Mouse (Mus musculus): Measurements from ENCODE around the gene Nccrp1. TPM values are rescaled to one million over a fixed set of nuclear protein-coding genes. Genes with fewer than 3 reads are reported as not detected.
"Not testable (repeated sequence)": the region's sequence is repeated elsewhere in the genome, so short reads cannot be mapped to it uniquely, and the experiment has no call there.

The Nccrp1 gene
- polyA plus RNA-seq, 1 experiment from 2014 or later, result not detected

DNA sequence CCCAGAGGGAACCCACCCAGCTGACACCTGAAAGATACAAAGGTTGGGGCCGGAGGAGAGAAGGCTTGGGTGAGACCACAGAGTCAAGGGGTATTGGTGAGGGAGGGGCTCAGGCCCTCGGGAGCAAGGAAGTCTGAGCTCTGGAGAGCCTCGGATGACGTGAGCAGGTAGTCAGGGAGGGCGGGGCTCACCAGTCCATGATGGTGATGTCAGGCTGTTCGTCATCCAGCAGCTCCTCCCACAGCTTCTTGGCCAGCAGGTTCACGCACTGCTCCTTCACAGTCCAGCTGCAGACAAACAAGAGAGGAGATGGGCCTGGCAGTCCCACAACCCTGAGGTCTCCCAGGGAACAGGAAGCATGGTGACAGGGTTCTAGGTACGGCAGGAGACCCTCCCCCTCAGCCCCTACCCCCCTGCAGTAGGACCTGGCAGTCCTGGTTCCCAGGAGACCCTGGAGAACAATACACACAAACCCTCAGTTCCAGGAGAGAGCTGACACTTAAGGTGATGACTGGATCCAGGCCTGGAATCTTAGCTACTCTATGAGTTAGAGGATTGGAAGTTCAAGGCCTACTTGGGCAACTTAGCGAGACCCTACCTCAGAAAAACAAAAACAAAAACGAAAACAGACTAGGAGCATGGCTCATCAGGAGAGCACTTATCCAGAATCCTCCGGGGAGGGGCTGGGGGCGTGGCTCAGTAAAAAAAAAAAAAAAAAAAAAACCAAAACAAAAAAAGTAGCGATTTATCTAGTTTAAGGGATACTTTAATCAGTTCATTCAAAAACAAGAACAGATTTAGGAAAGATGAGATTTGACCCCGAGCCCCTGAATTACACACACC, 1.8 kb downstream of the Nccrp1 start:
- peaks cover 37% of the 10 kb centered on the region for H3K27me3 ChIP-seq
- H3K4me3 ChIP-seq, result no peak overlapping the region
- H3K9ac ChIP-seq, result no peak overlapping the region
- 30% methylated on average over 14 of the region's 14 CpGs for WGBS
- H3K27ac ChIP-seq, result no peak overlapping the region
- no peaks in the 10 kb centered on the region for H3K9me3 ChIP-seq
- no peaks in the 10 kb centered on the region for H3K36me3 ChIP-seq
- no peak overlapping the region for H3K4me2 ChIP-seq
- peak; percentile 12; the same call in 1 of the 2 replicates for ATAC-seq (ENCODE audit: borderline replicate concordance, extremely low read depth, low FRiP score, low TSS enrichment)
- peaks cover 14% of the 10 kb centered on the region for H3K4me1 ChIP-seq

DNA sequence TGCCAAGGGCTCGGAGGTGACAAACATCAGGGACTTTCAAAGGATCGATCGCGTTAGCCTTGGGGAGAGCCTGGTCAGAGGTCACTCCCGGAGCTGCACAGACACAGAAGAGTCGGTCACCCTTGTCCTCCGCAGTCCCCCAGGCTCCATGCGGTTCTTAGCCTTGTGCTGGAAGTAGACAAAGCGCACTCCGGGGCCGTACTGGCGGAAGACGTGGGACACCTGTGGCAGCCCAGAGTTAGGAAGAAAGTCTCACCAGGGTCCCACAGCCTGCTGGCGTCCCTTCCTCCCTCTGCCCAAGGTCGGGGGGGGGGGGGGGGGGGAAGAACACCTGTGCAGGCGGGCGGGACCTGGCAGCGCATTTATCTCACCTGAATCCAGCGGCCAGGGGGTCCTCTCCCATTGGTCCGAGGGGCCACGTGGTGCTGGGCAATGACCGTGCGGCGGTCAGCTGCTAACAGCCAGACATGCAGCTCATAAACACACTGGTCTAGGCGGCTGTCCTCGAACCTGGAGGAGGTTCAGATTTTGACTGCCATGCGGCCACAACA, 2.9 kb downstream of the Nccrp1 start:
- no peak for ATAC-seq (ENCODE audit: borderline replicate concordance, extremely low read depth, low FRiP score, low TSS enrichment)
- Histone ChIP-seq H3K4me2 (peak overlapping the region; percentile 54), H3K4me1 (peaks cover 14% of the 10 kb centered on the region), H3K36me3 (no peaks in the 10 kb centered on the region), H3K4me3 (peak overlapping the region; percentile 19), H3K9me3 (no peaks in the 10 kb centered on the region), H3K27ac (no peak overlapping the region), H3K27me3 (peaks cover 37% of the 10 kb centered on the region), H3K9ac (0 out of 2 replicates have a peak overlapping the region, but pooled peaks have one; percentile 7)
- WGBS, result 4% methylated on average over 25 of the region's 27 CpGs

DNA sequence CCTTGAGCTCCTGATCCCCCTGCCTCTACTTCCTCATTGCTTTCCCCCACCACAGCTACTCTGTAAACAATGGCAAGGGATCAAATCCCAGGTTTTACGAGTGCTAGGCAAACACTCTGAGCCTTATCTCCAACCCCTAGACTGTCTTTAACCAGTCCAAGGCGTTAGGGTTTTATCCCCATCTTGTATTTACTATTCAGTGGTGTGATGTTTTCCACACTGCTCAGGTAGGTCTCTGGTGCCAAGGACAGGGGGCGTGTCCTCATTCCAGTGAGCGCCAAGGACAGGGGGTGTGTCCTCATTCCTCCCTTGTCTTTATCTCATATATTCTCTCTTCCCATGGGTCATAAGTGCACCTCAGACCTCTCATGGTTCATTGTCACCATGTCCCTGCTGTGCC, 6.5 kb downstream of the Nccrp1 start, which contains the start of gene Sycn:
Gene Sycn, plus strand, starts transcription at position 360 of the 400 bp plus-strand sequence.
- no peak within 1 kb of the TSS for H3K27ac ChIP-seq
- H3K4me2 ChIP-seq, result no peak within 1 kb of the TSS
- peaks cover 14% of the 10 kb centered on the region for H3K27me3 ChIP-seq
- ATAC-seq (ENCODE audit: borderline replicate concordance, extremely low read depth, low FRiP score, low TSS enrichment), result no peak
- WGBS, result 50% methylated on average over 4 of the region's 4 CpGs
- H3K9ac ChIP-seq, result no peak within 1 kb of the TSS
- no peaks in the 10 kb centered on the region for H3K9me3 ChIP-seq
- no peaks in the 10 kb centered on the region for H3K36me3 ChIP-seq
- no peaks in the 10 kb centered on the region; the same call in 1 of the 2 replicates for H3K4me1 ChIP-seq
- no peak within 1 kb of the TSS for H3K4me3 ChIP-seq

DNA sequence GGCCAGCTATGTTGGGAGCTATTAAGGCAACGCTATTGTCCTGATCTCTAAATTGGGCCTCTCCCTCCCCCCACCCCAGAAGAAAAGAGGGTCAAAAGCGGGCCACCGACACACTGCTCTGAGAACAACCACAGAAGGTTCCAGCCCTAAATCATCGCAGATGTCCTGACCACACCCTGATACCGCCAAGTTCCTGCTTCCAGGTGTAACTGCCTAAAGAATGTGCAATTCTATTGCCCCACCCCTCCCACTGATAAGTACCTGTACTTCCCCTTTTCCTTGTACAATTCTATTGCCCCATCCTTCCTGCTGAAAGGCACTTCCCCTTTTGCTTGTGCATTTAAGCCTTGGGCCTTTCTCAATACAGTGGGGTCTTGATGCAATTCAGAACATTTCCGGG, 8.2 kb downstream of the Nccrp1 start:
- H3K9ac ChIP-seq; H3K4me1 ChIP-seq; H3K4me3 ChIP-seq; H3K4me2 ChIP-seq; H3K36me3 ChIP-seq; ATAC-seq (ENCODE audit: borderline replicate concordance, extremely low read depth, low FRiP score, low TSS enrichment); H3K9me3 ChIP-seq; H3K27ac ChIP-seq; H3K27me3 ChIP-seq: not testable (repeated sequence)
- WGBS, result 83% methylated on average over 6 of the region's 6 CpGs

DNA sequence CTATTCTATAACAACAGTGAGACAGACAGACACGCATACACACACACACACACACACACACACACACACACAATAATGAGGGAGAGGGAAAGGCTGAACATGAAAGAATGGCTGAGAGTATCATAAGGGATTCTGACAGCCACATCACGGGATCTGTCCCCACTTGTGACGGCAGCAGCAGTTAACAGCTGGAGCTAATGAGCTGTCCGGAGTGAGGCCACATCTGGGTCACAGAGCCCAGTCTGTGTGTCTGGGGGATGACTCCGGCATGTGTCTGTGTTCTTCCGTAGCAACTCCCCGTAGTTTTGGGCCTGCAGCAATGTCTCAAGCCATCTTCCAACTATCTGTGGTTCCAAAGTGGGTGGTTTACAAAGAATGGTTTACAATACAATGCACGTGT, 15.0 kb downstream of the Nccrp1 start:
- Histone ChIP-seq H3K4me1 (peaks cover 4% of the 10 kb centered on the region; the same call in 1 of the 2 replicates), H3K36me3 (no peaks in the 10 kb centered on the region), H3K27ac (no peak overlapping the region), H3K27me3 (no peaks in the 10 kb centered on the region), H3K4me2 (no peak overlapping the region), H3K9ac (no peak overlapping the region), H3K4me3 (no peak overlapping the region), H3K9me3 (no peaks in the 10 kb centered on the region)
- 49% methylated on average over 8 of the region's 8 CpGs for WGBS
- ATAC-seq (ENCODE audit: borderline replicate concordance, extremely low read depth, low FRiP score, low TSS enrichment), result peak; percentile 80; the same call in 1 of the 2 replicates

DNA sequence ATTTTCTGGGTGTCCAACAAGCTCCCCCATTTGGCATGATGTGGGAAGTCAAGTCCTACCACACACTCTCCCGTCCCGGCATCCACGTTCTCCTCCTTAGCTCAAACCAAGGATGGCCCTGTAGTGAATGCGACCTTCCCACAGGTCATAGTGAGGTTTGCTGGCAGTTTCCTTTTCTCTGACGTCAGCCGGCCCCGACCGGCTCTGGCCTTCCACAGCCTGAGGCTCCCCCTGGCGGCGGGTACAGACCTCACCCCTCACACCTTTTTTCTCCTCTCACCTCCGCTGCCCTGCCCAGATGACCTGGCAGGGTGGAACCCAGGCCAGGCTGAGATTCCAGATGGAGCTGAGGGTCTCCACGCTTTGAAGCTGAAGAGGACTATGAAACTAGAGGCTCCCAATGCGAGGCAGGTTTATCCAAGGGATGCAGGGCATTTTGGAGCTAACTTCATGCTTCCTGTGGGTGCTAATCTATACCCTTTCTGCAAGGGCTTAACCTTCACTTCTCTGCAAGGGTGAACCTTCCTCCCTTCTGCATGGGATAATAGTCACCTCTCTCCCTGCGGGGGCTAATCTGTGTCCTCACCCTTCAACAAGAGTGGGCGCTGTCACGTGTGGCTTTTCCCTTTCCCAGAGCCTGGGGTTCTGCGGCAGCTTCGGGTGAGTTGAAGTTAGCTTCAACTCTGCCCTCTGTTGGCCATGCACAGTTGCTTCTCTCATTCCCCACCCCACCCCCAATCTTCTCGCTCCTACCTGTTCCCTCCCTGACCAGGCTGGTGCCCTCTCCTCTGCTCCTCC, 18.9 kb downstream of the Nccrp1 start:
- WGBS, result 7% methylated on average over 19 of the region's 19 CpGs
- Histone ChIP-seq H3K36me3 (no peaks in the 10 kb centered on the region), H3K4me2 (no peak overlapping the region), H3K9ac (no peak overlapping the region), H3K4me1 (peaks cover 4% of the 10 kb centered on the region; the same call in 1 of the 2 replicates), H3K4me3 (no peak overlapping the region), H3K9me3 (no peaks in the 10 kb centered on the region), H3K27ac (no peak overlapping the region), H3K27me3 (no peaks in the 10 kb centered on the region)
- ATAC-seq (ENCODE audit: borderline replicate concordance, extremely low read depth, low FRiP score, low TSS enrichment), result peak; percentile 59; the same call in 1 of the 2 replicates

DNA sequence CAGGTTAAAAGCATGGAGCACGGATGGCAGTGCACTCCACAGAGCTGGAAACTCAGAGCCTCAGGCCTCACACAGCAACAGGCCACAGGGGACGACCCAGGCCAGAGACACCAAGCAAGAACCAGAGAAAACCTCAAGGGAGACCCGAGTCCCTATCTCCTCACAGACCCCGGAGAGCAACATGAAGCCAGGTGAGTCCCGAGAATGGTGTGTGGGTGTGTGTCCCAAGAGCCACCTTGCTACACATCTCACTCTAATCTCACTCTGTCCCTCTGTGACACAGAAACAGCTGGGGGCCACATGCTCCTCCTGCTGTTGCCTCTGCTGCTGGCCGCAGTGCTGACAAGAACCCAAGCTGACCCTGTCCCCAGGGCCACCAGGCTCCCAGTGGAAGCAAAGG, 24.5 kb downstream of the Nccrp1 start, which contains the start of gene Ifnl3:
Gene Ifnl3, plus strand, starts transcription at position 301 of the 400 bp plus-strand sequence.
- not testable (repeated sequence) for H3K9ac ChIP-seq; H3K36me3 ChIP-seq; H3K27ac ChIP-seq; H3K4me2 ChIP-seq; H3K4me3 ChIP-seq; ATAC-seq (ENCODE audit: borderline replicate concordance, extremely low read depth, low FRiP score, low TSS enrichment); H3K4me1 ChIP-seq; H3K27me3 ChIP-seq; H3K9me3 ChIP-seq
- WGBS, result 73% methylated on average over 5 of the region's 6 CpGs

DNA sequence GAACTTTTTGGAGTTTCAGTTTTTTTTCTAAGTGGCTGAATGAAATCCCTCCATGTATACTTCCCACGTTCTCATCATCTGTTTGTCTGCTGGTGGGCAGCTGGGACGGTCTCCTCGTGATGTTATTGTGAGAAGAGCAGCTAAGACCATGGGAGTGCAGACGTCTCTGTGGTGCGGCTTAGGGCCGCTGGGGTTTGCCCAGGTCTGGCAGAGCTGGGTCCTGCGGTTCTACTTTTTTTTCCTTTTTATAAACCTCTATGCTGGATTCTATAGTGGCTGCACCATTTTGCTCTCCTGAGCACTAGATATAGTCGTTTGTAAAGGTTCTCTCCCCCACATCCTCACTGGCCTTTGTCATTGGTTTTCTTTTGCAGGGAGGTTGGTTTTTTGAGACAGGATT, 35.6 kb downstream of the Nccrp1 start:
- Histone ChIP-seq H3K4me1 (no peaks in the 10 kb centered on the region), H3K9ac (no peak overlapping the region), H3K4me2 (no peak overlapping the region), H3K27me3 (no peaks in the 10 kb centered on the region), H3K27ac (no peak overlapping the region), H3K4me3 (no peak overlapping the region), H3K36me3 (no peaks in the 10 kb centered on the region), H3K9me3 (no peaks in the 10 kb centered on the region)
- 68% methylated on average over 8 of the region's 8 CpGs for WGBS
- no peak for ATAC-seq (ENCODE audit: borderline replicate concordance, extremely low read depth, low FRiP score, low TSS enrichment)

DNA sequence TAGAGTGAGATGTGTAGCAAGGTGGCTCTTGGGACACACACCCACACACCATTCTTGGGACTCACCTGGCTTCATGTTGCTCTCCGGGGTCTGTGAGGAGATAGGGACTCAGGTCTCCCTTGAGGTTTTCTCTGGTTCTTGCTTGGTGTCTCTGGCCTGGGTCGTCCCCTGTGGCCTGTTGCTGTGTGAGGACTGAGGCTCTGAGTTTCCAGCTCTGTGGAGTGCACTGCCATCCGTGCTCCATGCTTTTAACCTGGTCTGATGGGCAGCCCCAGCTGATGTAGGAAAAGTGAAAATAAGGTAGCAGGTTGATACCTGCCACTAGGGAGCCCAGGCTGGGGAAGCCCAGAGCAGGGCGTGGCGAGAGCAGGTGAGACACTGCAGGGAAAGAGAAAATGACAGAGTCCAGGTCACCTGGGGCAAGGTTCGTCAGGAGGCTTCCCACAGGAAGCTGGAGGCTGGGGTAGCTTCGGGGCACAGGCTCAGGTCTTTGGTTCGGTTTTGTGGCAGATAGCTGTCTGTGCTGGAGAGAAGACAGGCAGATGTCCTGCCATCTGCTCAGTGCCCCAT, 36.6 kb downstream of the Nccrp1 start, which contains the start of gene Ifnl2:
Gene Ifnl2, minus strand, starts transcription at position 51 of the 570 bp plus-strand sequence.
- H3K4me2 ChIP-seq; ATAC-seq (ENCODE audit: borderline replicate concordance, extremely low read depth, low FRiP score, low TSS enrichment); H3K36me3 ChIP-seq; H3K27me3 ChIP-seq; H3K9me3 ChIP-seq; H3K27ac ChIP-seq; H3K4me1 ChIP-seq; H3K9ac ChIP-seq; H3K4me3 ChIP-seq: not testable (repeated sequence)
- WGBS, result 48% methylated on average over 8 of the region's 8 CpGs

- not testable (repeated sequence) for H3K9ac ChIP-seq, H3K4me2 ChIP-seq, H3K9me3 ChIP-seq, H3K27me3 ChIP-seq, H3K27ac ChIP-seq, H3K4me3 ChIP-seq, H3K36me3 ChIP-seq, H3K4me1 ChIP-seq
- peak; percentile 42; the same call in 1 of the 2 replicates for ATAC-seq (ENCODE audit: borderline replicate concordance, extremely low read depth, low FRiP score, low TSS enrichment)
- 69% methylated on average over 2 of the region's 2 CpGs for WGBS
Measured at GRCm38 (mm10) chr7:28509121-28509520, 37.9 kb downstream of the Nccrp1 start.

GRCm38 (mm10) chr7:28505585-28505984, 41.5 kb downstream of the Nccrp1 start:
- Histone ChIP-seq H3K4me3 (no peak overlapping the region), H3K4me2 (no peak overlapping the region), H3K27me3 (no peaks in the 10 kb centered on the region), H3K36me3 (no peaks in the 10 kb centered on the region), H3K27ac (no peak overlapping the region), H3K9ac (no peak overlapping the region), H3K9me3 (no peaks in the 10 kb centered on the region), H3K4me1 (no peaks in the 10 kb centered on the region)
- 2% methylated on average over 5 of the region's 5 CpGs for WGBS
- ATAC-seq (ENCODE audit: borderline replicate concordance, extremely low read depth, low FRiP score, low TSS enrichment), result no peak

All from lung, embryonic 15.5 days (tissue).